Mouse (Mus musculus) midbrain, postnatal 0 days (tissue): ENCODE results near the gene Zbtb22. TPM values are rescaled to one million over a fixed set of nuclear protein-coding genes. Genes with fewer than 3 reads are reported as not detected.

Experiments used
- ATAC-seq: fragments of 200-750 bp; cut with Nextera tagmentation; 2 replicates; pipeline ENCODE4 v1.8.0; 2017; ENCODE audit warnings: moderate number of reproducible peaks, mild to moderate bottlenecking, moderate TSS enrichment, moderate library complexity; ENCODE audit not compliant: low FRiP score
- DNase-seq: peaks from one replicate; pipeline ENCODE4 v3.0.0-alpha.2; 2015; ENCODE audit warnings: low spot score
- H3K27ac ChIP-seq: fragments of 300-500 bp; sonication (generic); 2 replicates; pipeline ENCODE4 v1.5.1; 2014; ENCODE audit warnings: low read depth, mild to moderate bottlenecking, low read length, mixed read lengths
- H3K27me3 ChIP-seq: fragments of 300-500 bp; sonication (generic); 2 replicates; pipeline ENCODE4 v1.6.1; 2014; ENCODE audit warnings: low read length, control low read depth, mixed read lengths; ENCODE audit not compliant: insufficient read depth
- H3K36me3 ChIP-seq: fragments of 300-500 bp; sonication (generic); 2 replicates; pipeline ENCODE4 v1.6.1; 2014; ENCODE audit warnings: low read length, control low read depth, mixed read lengths; ENCODE audit not compliant: insufficient read depth
- H3K4me1 ChIP-seq: fragments of 300-500 bp; sonication (generic); 2 replicates; pipeline ENCODE4 v1.6.1; 2014; ENCODE audit warnings: mild to moderate bottlenecking, control low read depth, antibody characterized with exemption, low read length, mixed read lengths; ENCODE audit not compliant: insufficient read depth
- H3K4me2 ChIP-seq: fragments of 300-500 bp; sonication (generic); 2 replicates; pipeline ENCODE4 v1.6.1; 2014; ENCODE audit warnings: low read depth, mild to moderate bottlenecking, low read length, mixed read lengths; ENCODE audit not compliant: poor library complexity, severe bottlenecking
- H3K4me3 ChIP-seq: fragments of 300-500 bp; sonication (generic); 2 replicates; pipeline ENCODE4 v1.5.1; 2014; ENCODE audit warnings: low read depth, mild to moderate bottlenecking, low read length, moderate library complexity
- H3K9ac ChIP-seq: fragments of 300-500 bp; sonication (generic); replicated peaks from 2 replicates; pipeline ENCODE4 v1.6.1; 2014; ENCODE audit warnings: mild to moderate bottlenecking, low read length, moderate library complexity, mixed read lengths; ENCODE audit not compliant: poor library complexity, severe bottlenecking
- H3K9me3 ChIP-seq: fragments of 300-500 bp; sonication (generic); 2 replicates; pipeline ENCODE4 v1.6.1; 2016; ENCODE audit warnings: low read length, control low read depth
- CTCF ChIP-seq: IDR thresholded peaks from 2 replicates; pipeline ENCODE4 v1.5.1; 2016; ENCODE audit warnings: antibody characterized with exemption, mild to moderate bottlenecking
- WGBS: fragments of 180-500 bp; shearing (Covaris S2); extraction: QIAGEN DNeasy Blood & Tissue Kit; methylation state at CpG from one replicate; pipeline ENCODE4 v1.1.7; 2014; 5-methylcytosine and 5-hydroxymethylcytosine counted together
- polyA plus RNA-seq: library from polyadenylated mRNA; unstranded; fragments of >200 nt; fragmentation: Nextera tagmentation; extraction: Ambion mirVana; gene quantifications from 2 replicates; pipeline ENCODE4 v1.2.1, GENCODE M21; 2015
- total RNA-seq: library from RNA; depleted of rRNA; stranded (reverse); fragments of >200 nt; gene quantifications from 2 replicates; pipeline ENCODE4 v1.2.3, GENCODE M21; 2014

Gene Zbtb22
- total and polyA plus RNA-seq, 2 experiments from 2014 or later = 18.6 to 44.3 TPM

- TF ChIP-seq CTCF = no peak
- WGBS = 92% methylated on average over 15 of the region's 15 CpGs
- no peak for DNase-seq
- Histone ChIP-seq H3K27ac (no peak overlapping the region), H3K36me3 (peaks cover 27% of the 10 kb centered on the region), H3K27me3 (no peaks in the 10 kb centered on the region), H3K9me3 (no peaks in the 10 kb centered on the region), H3K4me2 (no peak overlapping the region), H3K9ac (no peak overlapping the region), H3K4me1 (peaks cover 16% of the 10 kb centered on the region), H3K4me3 (no peak overlapping the region)
- no peak for ATAC-seq
Observed at GRCm38 (mm10) chr17:33943454-33943853, 27.8 kb downstream of the Zbtb22 start.

DNA sequence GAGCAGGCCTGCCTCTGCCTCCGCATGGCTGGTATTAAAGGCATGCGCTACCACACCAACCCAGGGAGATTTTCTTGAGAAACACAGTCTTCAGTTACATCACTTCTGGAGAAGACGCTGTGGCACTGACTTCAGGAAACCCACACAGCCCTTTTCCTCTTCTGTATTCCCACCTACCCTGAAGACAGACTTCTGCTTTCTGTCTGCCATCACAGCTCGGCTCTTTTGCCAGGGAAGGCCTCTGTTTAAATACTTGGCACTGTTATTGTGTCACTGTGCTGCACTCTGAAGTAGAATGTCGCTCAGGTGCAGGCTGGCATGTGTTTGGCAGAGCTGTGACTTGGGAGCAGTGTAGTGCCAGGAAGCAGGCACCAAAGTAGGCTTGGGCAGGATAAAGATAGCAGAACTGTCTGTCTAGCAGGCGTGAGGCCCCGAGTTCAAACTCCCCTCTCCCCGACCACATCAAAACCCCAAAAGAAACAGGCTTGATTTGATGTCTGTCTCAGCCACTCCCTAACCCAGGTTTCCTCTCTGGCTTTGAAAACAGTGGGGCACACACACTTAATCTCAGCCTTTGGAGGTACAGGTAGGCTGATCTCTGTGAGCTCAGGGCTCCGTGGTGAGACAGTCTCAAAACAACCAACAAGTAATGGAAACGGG, 31.9 kb downstream of the Zbtb22 start:
- no peak for ATAC-seq
- DNase-seq = no peak
- no peak for TF ChIP-seq CTCF
- Histone ChIP-seq H3K9ac (no peak overlapping the region), H3K4me1 (peaks cover 5% of the 10 kb centered on the region; the same call in 1 of the 2 replicates), H3K27me3 (no peaks in the 10 kb centered on the region), H3K27ac (no peak overlapping the region), H3K4me3 (no peak overlapping the region), H3K36me3 (peaks cover 31% of the 10 kb centered on the region), H3K9me3 (no peaks in the 10 kb centered on the region), H3K4me2 (no peak overlapping the region)
- WGBS = 91% methylated on average over 10 of the region's 10 CpGs

GRCm38 (mm10) chr17:33948090-33948904, 32.6 kb downstream of the Zbtb22 start:
- Histone ChIP-seq H3K27ac (no peak overlapping the region), H3K36me3 (peaks cover 36% of the 10 kb centered on the region), H3K4me3 (no peak overlapping the region), H3K9ac (no peak overlapping the region), H3K4me1 (peaks cover 5% of the 10 kb centered on the region; the same call in 1 of the 2 replicates), H3K4me2 (no peak overlapping the region), H3K9me3 (no peaks in the 10 kb centered on the region), H3K27me3 (no peaks in the 10 kb centered on the region)
- no peak for ATAC-seq
- TF ChIP-seq CTCF = no peak
- no peak for DNase-seq
- 89% methylated on average over 22 of the region's 22 CpGs for WGBS

DNA sequence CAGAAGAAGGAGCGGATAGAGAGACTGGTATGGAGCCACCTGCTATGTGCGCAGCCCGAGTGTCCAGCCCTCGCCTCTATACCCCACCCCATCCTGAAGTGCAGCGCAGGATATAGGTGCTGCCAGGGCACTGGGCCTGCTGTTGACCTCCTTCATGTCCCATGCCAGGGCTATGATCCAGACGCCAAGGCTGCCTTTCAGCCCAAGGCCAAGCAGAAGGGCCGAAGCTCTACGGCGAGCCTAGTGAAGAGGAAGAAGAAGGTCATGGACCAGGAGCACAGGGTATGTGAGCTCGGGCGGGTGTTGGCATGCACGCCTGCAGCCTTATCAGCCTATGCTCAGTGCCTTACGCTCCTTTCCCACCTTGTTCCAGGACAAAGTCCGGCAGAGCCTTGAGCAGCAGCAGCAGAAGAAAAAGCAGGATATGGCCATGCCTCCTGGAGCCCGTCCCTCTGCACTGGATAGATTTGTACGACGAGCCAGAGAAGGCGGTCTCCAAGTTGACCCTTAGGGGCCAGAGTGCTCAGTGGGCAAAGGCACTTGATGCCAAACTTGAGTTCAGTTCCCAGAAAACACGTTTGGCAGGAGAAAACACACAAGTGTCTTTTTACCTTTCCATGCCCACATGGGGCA, 33.3 kb downstream of the Zbtb22 start:
- Histone ChIP-seq H3K4me1 (peaks cover 6% of the 10 kb centered on the region; the same call in 1 of the 2 replicates), H3K4me2 (no peak overlapping the region), H3K36me3 (peaks cover 35% of the 10 kb centered on the region), H3K4me3 (no peak overlapping the region), H3K27me3 (no peaks in the 10 kb centered on the region), H3K9ac (no peak overlapping the region), H3K9me3 (no peaks in the 10 kb centered on the region), H3K27ac (no peak overlapping the region)
- DNase-seq = no peak
- no peak for TF ChIP-seq CTCF
- WGBS = 91% methylated on average over 19 of the region's 19 CpGs
- ATAC-seq = no peak

DNA sequence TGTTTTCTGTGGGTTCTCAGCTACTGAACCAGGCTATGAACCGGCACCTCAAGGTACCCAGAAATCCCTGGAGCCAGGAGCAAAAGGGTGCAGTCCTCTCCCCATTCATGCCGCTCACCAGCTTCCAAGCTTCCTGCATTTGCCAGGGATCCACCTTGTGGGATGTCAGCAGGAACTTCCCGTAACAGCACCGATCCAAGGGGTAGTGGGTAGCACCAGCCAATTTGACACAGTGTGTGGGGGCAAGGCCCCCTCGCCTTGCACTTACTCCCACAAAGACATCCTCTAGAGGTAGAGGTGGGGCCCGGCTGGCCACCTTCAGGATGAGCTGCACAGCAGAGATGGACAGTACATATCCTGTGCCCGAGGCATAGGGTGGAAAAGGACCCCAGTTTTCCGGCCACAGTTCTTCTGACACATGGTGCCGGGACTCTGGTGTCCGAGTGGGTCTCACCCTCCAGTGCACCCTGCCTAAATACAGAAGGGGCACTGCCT, 34.5 kb downstream of the Zbtb22 start:
- TF ChIP-seq CTCF = no peak
- H3K4me2 ChIP-seq = peak overlapping the region; percentile 96
- H3K36me3 ChIP-seq = peaks cover 25% of the 10 kb centered on the region
- H3K9ac ChIP-seq = peak overlapping the region; percentile 79
- DNase-seq (no peak), ATAC-seq (no peak)
- 72% methylated on average over 10 of the region's 10 CpGs for WGBS
- H3K4me1 ChIP-seq = peaks cover 13% of the 10 kb centered on the region; the same call in 1 of the 2 replicates
- H3K27ac ChIP-seq = peak overlapping the region; percentile 91
- H3K4me3 ChIP-seq = peak overlapping the region; percentile 52
- no peaks in the 10 kb centered on the region for H3K9me3 ChIP-seq
- H3K27me3 ChIP-seq = no peaks in the 10 kb centered on the region
